27 mouse cellular contexts compared by ENCODE assay signal in the genomic region with DNA sequence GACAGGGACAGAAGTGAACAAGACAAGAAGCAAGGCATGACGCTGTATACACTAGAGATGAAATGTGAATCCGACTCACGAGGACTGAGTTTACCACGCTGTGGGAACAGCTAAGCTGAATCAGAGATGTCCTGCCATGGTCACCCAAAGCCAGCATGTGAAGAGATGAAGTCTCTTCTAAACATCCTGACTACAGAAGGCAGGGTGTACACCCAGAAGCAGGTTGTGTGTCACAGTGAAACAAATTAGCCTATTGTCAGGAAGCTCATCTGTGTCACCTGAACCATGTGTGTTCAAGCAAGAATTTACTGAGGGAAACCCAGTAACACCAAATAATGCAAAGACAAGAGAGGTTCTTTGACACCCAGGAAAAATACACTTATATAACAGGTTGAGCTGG. TPM values are rescaled to one million over a fixed set of nuclear protein-coding genes. Genes with fewer than 3 reads are reported as not detected.
A peak's percentile ranks its signal among the peaks of the same experiment; 100 is the strongest.
DNase-seq lines count a peak whose midpoint lies in the region; ATAC-seq and TF ChIP-seq lines count a peak whose summit lies in the region.
"Had no signal": no experiment of that assay in that cellular context is flagged by ENCODE, and none has a peak within 500 bp of the region (broad histone marks: within the 10 kb centered on the region; RNA-seq: fewer than 3 reads in every experiment).

No protein-coding gene starts in this region.

- peaks cover 6% of the 10 kb centered on the region; the same call in 1 of the 2 replicates for H3K9me3 ChIP-seq in kidney, embryonic 16.5 days (ENCODE audit: low read length)
- peaks cover 20% of the 10 kb centered on the region for H3K9me3 ChIP-seq in megakaryocyte, embryonic 14.5 days
- H3K9me3 ChIP-seq: embryonic facial prominence, embryonic 10.5 days; embryonic facial prominence, embryonic 13.5 days; forebrain, embryonic 12.5 days; forebrain, embryonic 15.5 days; hindbrain, embryonic 12.5 days; hindbrain, embryonic 15.5 days had no signal

- H3K9ac ChIP-seq in kidney, embryonic 16.5 days (replicated peaks; ENCODE audit: low read length) = no peak overlapping the region
- H3K9ac ChIP-seq: embryonic facial prominence, embryonic 13.5 days; forebrain, embryonic 12.5 days; forebrain, embryonic 15.5 days; hindbrain, embryonic 12.5 days; hindbrain, embryonic 15.5 days had no signal

- no peak for TF ChIP-seq CTCF in kidney, adult 2 months (conservative IDR thresholded peaks at IDR 0.05; ENCODE audit: insufficient read depth, insufficient read length, low read depth, low read length)
- no peak for TF ChIP-seq CTCF in bone marrow macrophage, adult 2 months (IDR thresholded peaks at IDR 0.05; ENCODE audit: low read depth, low read length)

- no peak for ATAC-seq in kidney, embryonic 16.5 days (ENCODE audit: low FRiP score, low TSS enrichment)
- ATAC-seq in megakaryocyte, adult 5-6 weeks (ENCODE audit: poor library complexity, severe bottlenecking) = no peak
- ATAC-seq: activated CD4-positive, CD25-positive, alpha-beta regulatory T cell, adult 4 months; CD4-positive, CD25-positive, alpha-beta regulatory T cell, adult 4 months; forebrain, embryonic 15.5 days had no signal

- H3K4me2 ChIP-seq in kidney, embryonic 16.5 days (replicated peaks; ENCODE audit: low read depth, low read length) = no peak overlapping the region
- H3K4me2 ChIP-seq: embryonic facial prominence, embryonic 13.5 days; forebrain, embryonic 12.5 days; forebrain, embryonic 15.5 days; heart, embryonic 11.5 days; hindbrain, embryonic 12.5 days; hindbrain, embryonic 15.5 days had no signal

- H3K79me2 ChIP-seq in macrophage (ENCODE audit: inconsistent target) = peaks cover 85% of the 10 kb centered on the region

- H3K27ac ChIP-seq in kidney, adult 2 months (ENCODE audit: insufficient read depth, low read depth, low read length) = peak overlapping the region; percentile 44; the same call in 1 of the 2 replicates
- H3K27ac ChIP-seq in kidney, embryonic 16.5 days (ENCODE audit: low read length) = no peak overlapping the region
- H3K27ac ChIP-seq in bone marrow macrophage, adult 2 months (ENCODE audit: insufficient read depth, low read depth, low read length) = peak overlapping the region; percentile 85
- peak overlapping the region; percentile 96 for H3K27ac ChIP-seq in macrophage
- H3K27ac ChIP-seq: embryonic facial prominence, embryonic 10.5 days; embryonic facial prominence, embryonic 13.5 days; forebrain, embryonic 12.5 days; forebrain, embryonic 15.5 days; hindbrain, embryonic 12.5 days; hindbrain, embryonic 15.5 days had no signal

- WGBS in kidney, adult 2 months = 96% methylated on average over 4 of the region's 4 CpGs
- WGBS in kidney, embryonic 16.5 days = 85% methylated on average over 4 of the region's 4 CpGs
- WGBS in macrophage (ENCODE audit: missing documents) = 93% methylated on average over 4 of the region's 4 CpGs

- H3K4me3 ChIP-seq in kidney, adult 2 months (ENCODE audit: insufficient read depth, low read depth, low read length) = no peak overlapping the region
- H3K4me3 ChIP-seq in kidney, embryonic 16.5 days (ENCODE audit: low read length) = no peak overlapping the region
- peak overlapping the region; percentile 42 for H3K4me3 ChIP-seq in megakaryocyte, embryonic 14.5 days (replicated peaks)
- H3K4me3 ChIP-seq in bone marrow macrophage, adult 2 months (ENCODE audit: insufficient read depth, low read length) = no peak overlapping the region
- H3K4me3 ChIP-seq in macrophage (ENCODE audit: inconsistent target) = no peak overlapping the region
- H3K4me3 ChIP-seq: embryonic facial prominence, embryonic 10.5 days; embryonic facial prominence, embryonic 13.5 days; erythroblast, embryonic 14.5 days; forebrain, embryonic 12.5 days; forebrain, embryonic 15.5 days; hindbrain, embryonic 12.5 days; hindbrain, embryonic 15.5 days had no signal

- intact Hi-C loops in gastrocnemius, postnatal 14 days (cut with DNase I; ENCODE audit: low total_unique reads) = no loop called here

- H3K27me3 ChIP-seq in kidney, adult 2 months (replicated peaks; ENCODE audit: control insufficient read depth, insufficient read depth, low read length) = no peaks in the 10 kb centered on the region
- no peaks in the 10 kb centered on the region for H3K27me3 ChIP-seq in kidney, embryonic 16.5 days (ENCODE audit: insufficient read depth, low read length)
- peaks cover 32% of the 10 kb centered on the region for H3K27me3 ChIP-seq in megakaryocyte, embryonic 14.5 days (replicated peaks)
- H3K27me3 ChIP-seq: embryonic facial prominence, embryonic 13.5 days; forebrain, embryonic 15.5 days; hindbrain, embryonic 12.5 days; hindbrain, embryonic 15.5 days had no signal

- DNase-seq in kidney, adult 2 months = no peak
- DNase-seq in gastrocnemius, postnatal 14 days = no peak
- DNase-seq in adrenal gland, adult 8-10 months = no peak
- DNase-seq: adrenal gland, postnatal 10 days; adrenal gland, postnatal 36 days; cerebellum, adult 11-12 months; cerebellum, adult 8-10 months; cerebellum, postnatal 10 days; cerebellum, postnatal 36 days; embryo, embryonic 11 days; gastrocnemius, postnatal 36 days; heart, postnatal 14 days had no signal

- peaks cover 2% of the 10 kb centered on the region; the same call in 1 of the 2 replicates for H3K36me3 ChIP-seq in kidney, adult 2 months (ENCODE audit: control insufficient read depth, insufficient read depth, low read length)
- H3K36me3 ChIP-seq in kidney, embryonic 16.5 days (ENCODE audit: insufficient read depth, low read length) = peaks cover 9% of the 10 kb centered on the region
- peaks cover 13% of the 10 kb centered on the region for H3K36me3 ChIP-seq in megakaryocyte, embryonic 14.5 days (replicated peaks; ENCODE audit: low read length)
- H3K36me3 ChIP-seq in macrophage (ENCODE audit: inconsistent target) = peaks cover 19% of the 10 kb centered on the region
- H3K36me3 ChIP-seq: embryonic facial prominence, embryonic 10.5 days; embryonic facial prominence, embryonic 13.5 days; forebrain, embryonic 12.5 days; forebrain, embryonic 15.5 days; hindbrain, embryonic 12.5 days; hindbrain, embryonic 15.5 days had no signal

- TF ChIP-seq POLR2A in kidney, adult 2 months (IDR thresholded peaks at IDR 0.05; ENCODE audit: low read depth, low read length) = no peak
- TF ChIP-seq POLR2A in bone marrow macrophage, adult 2 months (IDR thresholded peaks at IDR 0.05; ENCODE audit: borderline replicate concordance, low read depth, low read length) = no peak

- peaks cover 49% of the 10 kb centered on the region for H3K4me1 ChIP-seq in kidney, adult 2 months (ENCODE audit: control insufficient read depth, insufficient read depth, low read length)
- H3K4me1 ChIP-seq in kidney, embryonic 16.5 days (ENCODE audit: insufficient read depth, low read length) = peaks cover 41% of the 10 kb centered on the region
- peaks cover 56% of the 10 kb centered on the region for H3K4me1 ChIP-seq in megakaryocyte, embryonic 14.5 days
- peaks cover 56% of the 10 kb centered on the region for H3K4me1 ChIP-seq in bone marrow macrophage, adult 2 months (ENCODE audit: control insufficient read depth, insufficient read depth, low read length)
- H3K4me1 ChIP-seq: forebrain, embryonic 15.5 days; hindbrain, embryonic 15.5 days had no signal

RNA-seq across cellular contexts. Expression of gene Rab20, which starts 12.9 kb away (rescaled TPM):
- polyA plus RNA-seq in kidney, adult 2 months (2012; rRNA removed) = 74.5 and 76.5 TPM in 2 replicates
- 30.6 and 37.3 TPM in 2 replicates for polyA plus RNA-seq in kidney, embryonic 16.5 days (2015; fragmentation: Nextera tagmentation; extraction: Ambion mirVana)
- polyA plus RNA-seq in megakaryocyte, embryonic 14.5 days (2012; ENCODE audit: insufficient read depth, low replicate concordance) = 13.3 TPM in 1 of 2 replicates, not detected in the other
- total RNA-seq in megakaryocyte, adult 5-6 weeks (2015) = 2.5 and 3.5 TPM in 2 replicates
- 3.3 and 7.7 TPM in 2 replicates for total RNA-seq in megakaryocyte, adult 5-6 weeks (2017)
- polyA plus RNA-seq in bone marrow macrophage, adult 2 months (2012; ENCODE audit: insufficient read depth, insufficient read length, missing spikeins) = 12.2 and 12.5 TPM in 2 replicates
- 100 to 1,000 TPM in 16 of 26 experiments, 10 to 100 TPM in 10; 27.6 to 226 (median 130) TPM for total RNA-seq in macrophage (2018; cell fraction: chromatin; rRNA removed)
- total RNA-seq in macrophage (2018; cell fraction: cytosol; rRNA removed) = 100 to 1,000 TPM in 15 of 26 experiments, 10 to 100 TPM in 11; 37.4 to 240 (median 123) TPM
- 100 to 1,000 TPM in 19 of 26 experiments, 10 to 100 TPM in 7; 23.3 to 210 (median 160) TPM for total RNA-seq in macrophage (2018; cell fraction: nucleus; rRNA removed)
- polyA plus RNA-seq in macrophage (2018) = 31.9 to 52.1 TPM (median 35.7 TPM) in 3 replicates
- total RNA-seq in gastrocnemius, postnatal 14 days (2021) = under 1 TPM; 0.53 to 0.69 TPM
- 10 to 100 TPM in 2 of 4 experiments, 1 to 10 TPM in 2; 9.2 to 14.0 (median 10.8) TPM for total RNA-seq in adrenal gland, adult 8-10 months (2022)

RNA-seq across cellular contexts. Expression of gene Naxd, which starts 31.7 kb away (rescaled TPM):
- 111 and 118 TPM in 2 replicates for polyA plus RNA-seq in kidney, adult 2 months (2012; rRNA removed)
- polyA plus RNA-seq in kidney, embryonic 16.5 days (2015; fragmentation: Nextera tagmentation; extraction: Ambion mirVana) = 125 and 132 TPM in 2 replicates
- 49.5 and 114 TPM in 2 replicates for polyA plus RNA-seq in megakaryocyte, embryonic 14.5 days (2012; ENCODE audit: insufficient read depth, low replicate concordance)
- 39.8 and 53.9 TPM in 2 replicates for total RNA-seq in megakaryocyte, adult 5-6 weeks (2015)
- 45.7 and 58.1 TPM in 2 replicates for total RNA-seq in megakaryocyte, adult 5-6 weeks (2017)
- 45.1 and 48.0 TPM in 2 replicates for polyA plus RNA-seq in bone marrow macrophage, adult 2 months (2012; ENCODE audit: insufficient read depth, insufficient read length, missing spikeins)
- 100 to 1,000 TPM in 4 of 26 experiments, 10 to 100 TPM in 22; 27.5 to 110 (median 70.6) TPM for total RNA-seq in macrophage (2018; cell fraction: chromatin; rRNA removed)
- 10 to 100 TPM; 24.7 to 46.5 (median 36.7) TPM for total RNA-seq in macrophage (2018; cell fraction: cytosol; rRNA removed)
- total RNA-seq in macrophage (2018; cell fraction: nucleus; rRNA removed) = 10 to 100 TPM; 25.5 to 74.3 (median 54.0) TPM
- polyA plus RNA-seq in macrophage (2018) = 30.7 to 40.1 TPM (median 32.9 TPM) in 3 replicates
- 10 to 100 TPM; 23.4 to 27.3 TPM for total RNA-seq in gastrocnemius, postnatal 14 days (2021)
- 10 to 100 TPM; 73.9 to 84.5 (median 77.5) TPM for total RNA-seq in adrenal gland, adult 8-10 months (2022)
